Mouse (Mus musculus) MEL (cell line): ENCODE data around the gene Klhl22. TPM values are rescaled to one million over a fixed set of nuclear protein-coding genes. Genes with fewer than 3 reads are reported as not detected.

ENCODE experiments used
- DNase-seq: peaks from one replicate; pipeline ENCODE4 v3.0.0; 2011; ENCODE audit warnings: low read depth, low spot score
- H3K27ac ChIP-seq: 2 replicates; pipeline ENCODE4 v1.5.1; 2012; ENCODE audit warnings: low read depth, mild to moderate bottlenecking, control low read depth, low read length, moderate library complexity; ENCODE audit not compliant: control insufficient read depth
- H3K27me3 ChIP-seq, 2 experiments: fragments of 150-350 bp in 1 of 2; sonication (generic) in 1 of 2; 2 replicates each; pipeline ENCODE4 v1.6.1; 2012; ENCODE audit warnings: low read length in 2 of 2, mild to moderate bottlenecking in 2 of 2, improper control_type of control experiment in 1 of 2, moderate library complexity in 1 of 2; ENCODE audit not compliant: insufficient read depth in 2 of 2, control insufficient read depth in 1 of 2
- H3K36me3 ChIP-seq, 2 experiments: 2 replicates each; pipeline ENCODE4 v1.6.1; 2012 to 2014; ENCODE audit warnings: low read length in 2 of 2, improper control_type of control experiment in 1 of 2, inconsistent platforms in 1 of 2, mild to moderate bottlenecking in 1 of 2; ENCODE audit not compliant: insufficient read depth in 2 of 2, control insufficient read depth in 1 of 2
- H3K4me1 ChIP-seq, 2 experiments: fragments of 150-350 bp in 1 of 2; sonication (generic) in 1 of 2; 2 replicates each; pipeline ENCODE4 v1.6.1; 2012; ENCODE audit warnings: low read length in 2 of 2, improper control_type of control experiment in 1 of 2, mild to moderate bottlenecking in 1 of 2; ENCODE audit not compliant: insufficient read depth in 2 of 2, control insufficient read depth in 1 of 2
- H3K4me3 ChIP-seq, 2 experiments: fragments of 150-350 bp in 1 of 2; sonication (generic) in 1 of 2; 2 replicates each; pipeline ENCODE4 v1.5.1; 2012; ENCODE audit warnings: low read depth in 2 of 2, low read length in 2 of 2, mild to moderate bottlenecking in 2 of 2, moderate library complexity in 2 of 2, control low read depth in 1 of 2, improper control_type of control experiment in 1 of 2; ENCODE audit not compliant: control insufficient read depth in 1 of 2, insufficient read depth in 1 of 2
- H3K79me2 ChIP-seq: 2 replicates; pipeline ENCODE4 v1.6.1; 2012; ENCODE audit warnings: mild to moderate bottlenecking, low read length, moderate library complexity; ENCODE audit not compliant: control insufficient read depth, poor library complexity, insufficient read depth
- H3K9ac ChIP-seq: 2 replicates; pipeline ENCODE4 v1.6.1; 2012; ENCODE audit warnings: low read depth, mild to moderate bottlenecking, control low read depth, low read length, moderate library complexity; ENCODE audit not compliant: control insufficient read depth, poor library complexity, severe bottlenecking
- H3K9me3 ChIP-seq: fragments of 150-350 bp; sonication (generic); replicated peaks from 2 replicates; pipeline ENCODE4 v1.6.1; 2012; ENCODE audit warnings: mild to moderate bottlenecking, low read length, improper control_type of control experiment, moderate library complexity; ENCODE audit not compliant: insufficient read depth
- CHD1 ChIP-seq: IDR thresholded peaks from 2 replicates; pipeline ENCODE4 v1.6.1; 2012; ENCODE audit warnings: low read depth, mild to moderate bottlenecking, inconsistent platforms, low read length, improper control_type of control experiment
- CHD2 ChIP-seq: IDR thresholded peaks from 2 replicates; pipeline ENCODE4 v1.6.1; 2011; ENCODE audit warnings: low read length, improper control_type of control experiment
- EP300 ChIP-seq, 2 experiments: IDR thresholded peaks; 2 replicates each; pipeline ENCODE4 v1.6.1; 2011; ENCODE audit warnings: improper control_type of control experiment in 2 of 2, low read length in 2 of 2, low read depth in 1 of 2, mild to moderate bottlenecking in 1 of 2
- ETS1 ChIP-seq: IDR thresholded peaks from 2 replicates; pipeline ENCODE4 v1.6.1; 2012; ENCODE audit warnings: low read depth, mild to moderate bottlenecking, inconsistent platforms, low read length, improper control_type of control experiment, moderate library complexity
- JUND ChIP-seq: IDR thresholded peaks from 2 replicates; pipeline ENCODE4 v1.6.1; 2011; ENCODE audit warnings: low read depth, mild to moderate bottlenecking, improper control_type of control experiment, low read length
- MAFK ChIP-seq: IDR thresholded peaks from 2 replicates; pipeline ENCODE4 v1.6.1; 2011; ENCODE audit warnings: low read depth, mild to moderate bottlenecking, low read length, improper control_type of control experiment, borderline replicate concordance
- MAX ChIP-seq: IDR thresholded peaks from 2 replicates; pipeline ENCODE4 v1.6.1; 2011; ENCODE audit warnings: low read length, improper control_type of control experiment
- MAZ ChIP-seq: IDR thresholded peaks from 2 replicates; pipeline ENCODE4 v1.6.1; 2012; ENCODE audit warnings: low read depth, mild to moderate bottlenecking, inconsistent platforms, low read length, improper control_type of control experiment
- MEF2A ChIP-seq: IDR thresholded peaks from 2 replicates; pipeline ENCODE4 v1.6.1; 2014; ENCODE audit warnings: low read depth, mild to moderate bottlenecking, inconsistent platforms, low read length, improper control_type of control experiment; ENCODE audit not compliant: poor library complexity, insufficient replicate concordance, severe bottlenecking; ENCODE audit errors: extremely low read depth
- MXI1 ChIP-seq: IDR thresholded peaks from 2 replicates; pipeline ENCODE4 v1.6.1; 2011; ENCODE audit warnings: mild to moderate bottlenecking, low read depth, low read length, improper control_type of control experiment
- MYB ChIP-seq: IDR thresholded peaks from 2 replicates; pipeline ENCODE4 v1.6.1; 2011; ENCODE audit warnings: mild to moderate bottlenecking, low read depth, low read length, improper control_type of control experiment
- NELFE ChIP-seq: IDR thresholded peaks from 2 replicates; pipeline ENCODE4 v1.6.1; 2011; ENCODE audit warnings: low read depth, low read length, improper control_type of control experiment
- POLR2A ChIP-seq, 2 experiments: IDR thresholded peaks; 2 replicates each; pipeline ENCODE4 v1.6.1; 2011 to 2012; ENCODE audit warnings: low read length in 2 of 2, mild to moderate bottlenecking in 2 of 2, control low read depth in 1 of 2, improper control_type of control experiment in 1 of 2, low read depth in 1 of 2, moderate library complexity in 1 of 2; ENCODE audit not compliant: control insufficient read depth in 1 of 2, insufficient read depth in 1 of 2, poor library complexity in 1 of 2
- POLR2AphosphoS2 ChIP-seq: IDR thresholded peaks from 2 replicates; pipeline ENCODE4 v1.6.1; 2011; ENCODE audit warnings: low read length, improper control_type of control experiment
- RCOR1 ChIP-seq: IDR thresholded peaks from 2 replicates; pipeline ENCODE4 v1.6.1; 2012; ENCODE audit warnings: low read depth, mild to moderate bottlenecking, inconsistent platforms, low read length, improper control_type of control experiment
- SIN3A ChIP-seq: IDR thresholded peaks from 2 replicates; pipeline ENCODE4 v1.6.1; 2012; ENCODE audit warnings: low read length, improper control_type of control experiment, inconsistent platforms
- TAL1 ChIP-seq: IDR thresholded peaks from 2 replicates; pipeline ENCODE4 v1.6.1; 2012; ENCODE audit warnings: mild to moderate bottlenecking, inconsistent platforms, low read length, moderate library complexity, mixed read lengths
- TBP ChIP-seq: IDR thresholded peaks from 2 replicates; pipeline ENCODE4 v1.8.0; 2011; ENCODE audit warnings: low read depth, low read length, improper control_type of control experiment
- TCF12 ChIP-seq: IDR thresholded peaks from 2 replicates; pipeline ENCODE4 v1.6.1; 2014; ENCODE audit warnings: low read depth, mild to moderate bottlenecking, inconsistent platforms, low read length, improper control_type of control experiment, moderate library complexity
- USF1 ChIP-seq: IDR thresholded peaks from 2 replicates; pipeline ENCODE4 v1.6.1; 2014; ENCODE audit warnings: low read depth, mild to moderate bottlenecking, inconsistent platforms, low read length, improper control_type of control experiment, moderate library complexity
- ZC3H11A ChIP-seq: IDR thresholded peaks from 2 replicates; pipeline ENCODE4 v1.6.1; 2012; ENCODE audit warnings: low read depth, mild to moderate bottlenecking, inconsistent platforms, low read length, improper control_type of control experiment
- ZMIZ1 ChIP-seq: IDR thresholded peaks from 2 replicates; pipeline ENCODE4 v1.6.1; 2012; ENCODE audit warnings: low read depth, mild to moderate bottlenecking, inconsistent platforms, low read length, improper control_type of control experiment, moderate library complexity
- polyA plus RNA-seq, 2 experiments: library from polyadenylated mRNA; stranded (reverse) in 1 of 2; unstranded in 1 of 2; fragments of >175 nt in 1 of 2; fragments of >200 nt in 1 of 2; gene quantifications; 2 replicates each; pipeline versions ENCODE4 v1.2.1 to v1.2.4; 2012; ENCODE audit warnings: low replicate concordance in 2 of 2, low read depth in 1 of 2; ENCODE audit not compliant: insufficient read length in 2 of 2, insufficient read depth in 1 of 2, missing spikeins in 1 of 2
- total RNA-seq: library from RNA; depleted of rRNA; stranded (reverse); fragments of 300-350 nt; gene quantifications from 2 replicates; pipeline ENCODE4 v1.2.3, GENCODE M21; 2012

Gene Klhl22
- total and polyA plus RNA-seq, 3 experiments = 82.4 to 191 (median 97.0) TPM

- DNase-seq = no peak
- H3K9me3 ChIP-seq = no peaks in the 10 kb centered on the region
- no peak for TF ChIP-seq CHD1
- TF ChIP-seq EP300 (IDR thresholded peaks at IDR 0.05; ENCODE audit: low read depth in 1 of 2, low read length in 2 of 2) = no peak
- TF ChIP-seq JUND = no peak
- no peak for TF ChIP-seq MYB
- no peak for TF ChIP-seq ZMIZ1
- no peak for TF ChIP-seq ETS1
- no peak for TF ChIP-seq TCF12
- no peak for TF ChIP-seq NELFE
- no peak for TF ChIP-seq USF1
- no peak for TF ChIP-seq CHD2
- no peak for TF ChIP-seq ZC3H11A
- TF ChIP-seq TBP = no peak
- TF ChIP-seq MEF2A = no peak
- TF ChIP-seq POLR2AphosphoS2 = no peak
- TF ChIP-seq POLR2A (IDR thresholded peaks at IDR 0.05; ENCODE audit: control insufficient read depth in 1 of 2, insufficient read depth in 1 of 2, low read depth in 1 of 2, low read length in 2 of 2, poor library complexity in 1 of 2) = no peak
- no peak for TF ChIP-seq MAX
- no peak within 1 kb of the TSS for H3K4me3 ChIP-seq
- H3K79me2 ChIP-seq = no peaks in the 10 kb centered on the region
- H3K4me1 ChIP-seq = peaks cover 6 to 20% of the 10 kb centered on the region in 2 experiments
- H3K27me3 ChIP-seq = no peaks in the 10 kb centered on the region
- H3K36me3 ChIP-seq = peaks cover 0 to 11% of the 10 kb centered on the region in 2 experiments; a peak in 2 of 4 replicates
- no peak within 1 kb of the TSS for H3K27ac ChIP-seq
- no peak within 1 kb of the TSS for H3K9ac ChIP-seq
Measured at GRCm38 (mm10) chr16:17832821-17833220, 73.4 kb downstream of the Klhl22 start, which contains the start of gene B830017H08Rik. Gene B830017H08Rik, plus strand, starts transcription at chr16:17833121.

- Histone ChIP-seq H3K9me3 (no peaks in the 10 kb centered on the region), H3K9ac (no peak overlapping the region), H3K4me3 (no peak overlapping the region), H3K4me1 (peaks cover 6 to 17% of the 10 kb centered on the region in 2 experiments), H3K36me3 (peaks cover 0 to 11% of the 10 kb centered on the region in 2 experiments; a peak in 2 of 4 replicates), H3K79me2 (no peaks in the 10 kb centered on the region), H3K27ac (no peak overlapping the region), H3K27me3 (no peaks in the 10 kb centered on the region)
- no peak for TF ChIP-seq POLR2AphosphoS2
- TF ChIP-seq MXI1 = no peak
- TF ChIP-seq CHD2 = no peak
- no peak for TF ChIP-seq MEF2A
- no peak for TF ChIP-seq RCOR1
- TF ChIP-seq MAFK = no peak
- no peak for TF ChIP-seq SIN3A
- TF ChIP-seq TAL1 = no peak
- TF ChIP-seq MAZ = no peak
- DNase-seq = no peak
Measured at GRCm38 (mm10) chr16:17833321-17833680, 73.9 kb downstream of the Klhl22 start.
